Mouse (Mus musculus) adipocyte (in vitro differentiated cells): Measurements from ENCODE around the gene Itpk1.
A peak's percentile ranks its signal among the peaks of the same experiment; 100 is the strongest.

Source experiments
- DNase-seq: peaks from one replicate; pipeline ENCODE4 v3.0.0-alpha.2; 2016; ENCODE audit warnings: low spot score

Itpk1 gene

GRCm38 (mm10) chr12:102713153-102713865, 8.6 kb upstream of the Itpk1 start:
- no peak for DNase-seq

GRCm38 (mm10) chr12:102710851-102711375, 6.2 kb upstream of the Itpk1 start:
- no peak for DNase-seq

GRCm38 (mm10) chr12:102709896-102710295, 5.2 kb upstream of the Itpk1 start:
- no peak for DNase-seq

GRCm38 (mm10) chr12:102708220-102708619, 3.5 kb upstream of the Itpk1 start:
- DNase-seq = peak; percentile 30

GRCm38 (mm10) chr12:102706833-102707463, 2.2 kb upstream of the Itpk1 start:
- no peak for DNase-seq

GRCm38 (mm10) chr12:102705906-102706640, 1.3 kb upstream of the Itpk1 start:
- DNase-seq = peak; percentile 35

- peak; percentile 84 for DNase-seq
These were observed 614 bp upstream of the Itpk1 start for GRCm38 (mm10) chr12:102705216-102705871.

GRCm38 (mm10) chr12:102703921-102704408, 765 bp downstream of the Itpk1 start:
- no peak for DNase-seq

- DNase-seq = no peak
These were observed 1.3 kb downstream of the Itpk1 start for GRCm38 (mm10) chr12:102703441-102703840.

GRCm38 (mm10) chr12:102703111-102703412, 1.7 kb downstream of the Itpk1 start:
- peak; percentile 46 for DNase-seq

GRCm38 (mm10) chr12:102702356-102703110, 2.2 kb downstream of the Itpk1 start:
- peak; percentile 91 for DNase-seq

GRCm38 (mm10) chr12:102701691-102702207, 3.0 kb downstream of the Itpk1 start:
- DNase-seq = no peak

- no peak for DNase-seq
These were observed 4.3 kb downstream of the Itpk1 start for GRCm38 (mm10) chr12:102700453-102700852.

- DNase-seq = no peak
These were observed 5.6 kb downstream of the Itpk1 start for GRCm38 (mm10) chr12:102699156-102699555.

- no peak for DNase-seq
These were observed 6.5 kb downstream of the Itpk1 start for GRCm38 (mm10) chr12:102698089-102698684.

GRCm38 (mm10) chr12:102697381-102697780, 7.3 kb downstream of the Itpk1 start:
- DNase-seq = no peak

- DNase-seq = no peak
These were observed 7.9 kb downstream of the Itpk1 start for GRCm38 (mm10) chr12:102696635-102697354.

- no peak for DNase-seq
These were observed 9.1 kb downstream of the Itpk1 start for GRCm38 (mm10) chr12:102695369-102696239.

- no peak for DNase-seq
These were observed 13.0 kb downstream of the Itpk1 start for GRCm38 (mm10) chr12:102691761-102692160.
